Mouse (Mus musculus) c-Kit-positive CD71-positive TER-119-negative erythroid progenitor cells, embryonic 14.5 days (primary cell): Measurements from ENCODE around the gene Ddx49.

Source experiments
- DNase-seq: peaks from one replicate; pipeline ENCODE4 v3.0.0-alpha.2; 2013; ENCODE audit warnings: low read depth

Gene Ddx49

DNA sequence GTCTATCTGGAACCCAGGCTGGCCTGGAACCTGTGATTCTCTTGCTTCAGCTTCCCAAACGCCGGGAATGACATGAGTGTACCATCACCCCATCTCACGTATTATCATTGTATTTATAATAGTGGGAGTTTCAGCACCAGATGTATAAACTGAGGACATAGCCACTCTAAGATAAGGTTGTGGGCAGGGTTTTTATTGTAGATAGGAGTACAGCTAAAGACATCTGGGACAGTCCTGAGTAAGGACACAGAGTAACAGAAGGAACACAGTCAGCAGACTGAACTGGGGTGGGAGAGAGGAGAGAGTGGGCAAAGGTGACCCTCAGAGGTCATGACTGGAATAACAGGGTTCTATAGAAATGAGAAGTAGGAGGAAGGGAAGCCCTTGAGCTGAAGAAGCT lies 34.6 kb downstream of the Ddx49 start:
- no peak for DNase-seq

DNA sequence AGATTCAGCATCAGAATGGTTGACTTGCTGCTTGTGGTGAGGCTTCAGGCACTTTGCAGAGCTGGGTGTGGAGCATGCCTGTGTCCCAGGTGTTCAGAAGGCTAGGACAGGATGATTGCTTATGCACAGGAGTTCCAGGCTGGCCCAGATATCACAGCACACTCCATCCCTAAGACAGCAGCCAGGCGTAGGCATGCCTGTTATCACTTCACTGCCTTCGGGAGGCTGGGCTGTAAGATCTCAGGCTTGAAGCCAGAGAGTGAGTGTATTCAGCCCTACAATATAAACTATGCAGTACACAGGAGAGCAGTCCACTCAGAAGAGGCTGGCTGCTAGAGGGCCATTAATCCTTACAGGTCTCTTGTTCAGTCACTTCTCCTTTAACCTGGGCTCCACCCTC lies 43.2 kb downstream of the Ddx49 start:
- no peak for DNase-seq

DNA sequence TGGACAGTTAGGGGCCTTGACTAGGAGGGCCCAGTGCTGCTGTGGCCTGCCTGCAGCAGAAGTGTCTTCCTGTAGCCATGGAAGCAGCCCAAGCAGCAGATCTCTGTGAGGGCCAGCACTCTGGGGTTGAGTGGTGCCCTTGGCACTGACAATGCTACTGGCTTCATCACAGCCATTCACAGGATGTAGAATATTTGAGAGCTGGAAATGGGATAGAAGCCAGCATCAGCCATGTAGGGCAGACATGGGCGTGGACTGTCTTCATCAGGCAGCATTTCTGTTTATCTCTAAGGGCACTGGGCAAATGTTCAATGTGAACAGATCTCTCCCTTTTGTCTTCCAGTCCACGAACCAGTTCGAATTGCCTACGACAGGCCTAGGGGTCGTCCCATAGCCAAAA lies 43.7 kb downstream of the Ddx49 start:
- no peak for DNase-seq

DNA sequence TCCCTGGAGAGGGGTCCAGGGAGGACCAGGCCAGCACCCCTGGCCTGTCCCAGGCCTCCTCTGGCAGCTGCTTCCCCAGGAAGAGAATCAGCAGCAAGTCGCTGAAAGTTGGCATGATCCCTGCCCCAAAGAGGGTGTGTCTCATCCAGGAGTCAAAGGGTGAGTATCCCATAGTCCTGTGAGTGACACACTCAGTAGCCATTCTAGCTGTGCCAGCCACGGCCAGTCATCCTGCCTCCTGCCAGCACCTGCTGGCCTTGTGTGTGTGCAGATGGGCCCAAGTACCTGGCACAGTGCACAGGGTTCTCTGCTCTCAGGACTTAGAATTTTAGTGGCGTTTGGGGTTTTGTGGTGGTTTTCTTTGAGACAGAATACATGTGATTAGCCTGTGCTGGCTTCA lies 44.8 kb downstream of the Ddx49 start:
- no peak for DNase-seq

DNA sequence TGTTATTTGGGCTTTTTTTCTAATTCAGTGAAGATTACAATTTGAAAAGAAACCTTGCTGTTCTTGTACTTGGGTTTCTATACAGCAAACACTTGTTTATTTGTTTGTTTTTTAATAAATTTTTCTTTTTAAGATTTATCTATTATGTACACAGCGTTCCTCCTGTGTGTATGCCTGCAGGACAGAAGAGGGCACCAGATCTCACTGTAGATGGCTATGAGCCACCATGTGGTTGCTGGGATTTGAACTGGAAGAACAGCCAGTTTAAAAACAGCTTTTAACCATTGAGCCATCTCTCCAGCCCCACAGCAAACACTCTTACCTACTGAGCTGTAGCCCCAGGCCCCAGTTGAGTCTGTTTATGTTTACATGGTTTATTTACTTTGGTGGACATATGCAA lies 47.7 kb downstream of the Ddx49 start:
- DNase-seq, result no peak

DNA sequence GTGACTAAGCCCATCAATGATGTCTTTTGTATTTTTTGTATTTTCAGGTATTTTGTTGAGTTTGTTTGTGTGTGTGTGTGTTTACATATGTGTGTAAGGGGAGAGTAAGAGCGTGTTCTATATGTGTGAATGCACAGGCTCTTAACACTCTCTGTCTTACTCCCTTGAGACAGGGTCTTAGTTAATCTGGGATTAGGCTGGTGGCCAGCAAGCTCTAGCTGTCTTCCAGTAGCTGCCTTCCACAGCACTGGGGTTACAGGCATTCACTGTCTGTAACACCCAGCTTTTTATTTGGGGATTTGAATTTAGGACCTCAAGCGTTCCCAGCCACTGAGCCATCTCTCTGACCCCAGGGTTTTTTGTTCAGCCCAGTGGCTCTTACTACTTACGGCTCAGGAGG lies 54.4 kb downstream of the Ddx49 start:
- no peak for DNase-seq

DNA sequence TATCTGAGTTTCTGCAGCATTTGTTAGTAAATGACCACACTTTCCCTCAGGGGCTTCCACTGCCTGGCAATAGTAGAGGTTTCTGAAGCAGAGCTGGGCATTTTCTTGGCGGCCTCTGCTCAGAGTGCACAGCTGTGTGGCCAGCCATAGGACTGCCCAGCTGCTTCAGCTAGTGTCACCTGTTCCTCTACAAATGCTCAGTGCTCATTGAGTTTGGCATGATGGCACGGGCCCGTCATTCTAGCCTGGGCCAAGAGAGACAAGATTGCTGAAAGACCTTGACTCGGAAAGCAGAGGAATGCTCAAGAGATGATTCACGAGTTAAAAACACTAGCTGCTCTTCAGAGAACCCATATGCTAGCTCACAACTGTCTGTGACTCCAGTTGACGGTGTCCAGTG lies 55.7 kb downstream of the Ddx49 start:
- no peak for DNase-seq
